Mouse (Mus musculus) cerebellum, postnatal 25 days (tissue): Measurements from ENCODE around the gene 4930524J08Rik.
A peak's percentile ranks its signal among the peaks of the same experiment; 100 is the strongest.

Experiments
- DNase-seq, 2 experiments: peaks; one replicate each; pipeline ENCODE4 v3.0.0; 2021; ENCODE audit warnings: mixed read lengths in 2 of 2

4930524J08Rik gene

DNA sequence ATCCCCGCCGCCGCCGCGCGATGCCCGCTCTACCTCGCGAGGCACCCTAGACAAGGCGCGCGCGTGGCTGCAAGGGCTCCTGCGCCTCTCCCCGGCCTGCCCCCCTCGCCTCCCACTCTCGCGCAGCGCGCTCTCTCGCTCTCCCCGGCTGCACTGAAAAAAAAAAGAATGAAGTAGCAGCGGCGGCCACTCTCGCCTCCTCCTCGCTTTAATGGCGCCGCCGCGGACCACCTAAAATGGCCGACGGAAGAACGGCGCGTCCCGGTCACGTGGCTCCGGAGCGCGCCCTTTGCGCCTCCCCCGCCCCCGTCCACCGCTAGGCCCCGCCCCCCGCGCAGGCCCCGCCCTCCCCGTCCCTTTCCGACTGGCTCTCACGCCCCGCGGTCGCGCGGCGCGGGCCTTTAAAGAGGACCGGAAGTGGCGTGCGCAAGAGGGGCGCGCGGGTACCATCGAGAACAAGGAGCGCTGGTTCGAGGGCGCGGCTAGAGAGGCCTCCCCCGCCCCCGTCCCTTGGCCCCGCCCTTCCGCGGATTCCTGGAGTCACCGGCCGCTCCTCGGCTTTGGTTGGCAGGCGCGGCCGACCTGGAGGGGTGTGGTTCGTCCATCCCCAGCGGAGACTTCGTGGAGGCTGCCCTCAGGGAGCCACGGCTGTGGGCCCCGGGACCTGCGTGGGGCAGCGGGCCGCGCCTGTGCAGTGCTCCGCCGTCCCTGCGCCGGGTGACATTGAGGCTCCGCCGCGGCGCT, at the start of gene 4930524J08Rik, which contains the start of gene Hnrnpd:
Gene 4930524J08Rik, plus strand, starts transcription at position 363 of the 744 bp plus-strand sequence.
Gene Hnrnpd, minus strand, starts transcription at position 240 of the 744 bp plus-strand sequence.
- DNase-seq: peak; percentile 91 to 97

DNA sequence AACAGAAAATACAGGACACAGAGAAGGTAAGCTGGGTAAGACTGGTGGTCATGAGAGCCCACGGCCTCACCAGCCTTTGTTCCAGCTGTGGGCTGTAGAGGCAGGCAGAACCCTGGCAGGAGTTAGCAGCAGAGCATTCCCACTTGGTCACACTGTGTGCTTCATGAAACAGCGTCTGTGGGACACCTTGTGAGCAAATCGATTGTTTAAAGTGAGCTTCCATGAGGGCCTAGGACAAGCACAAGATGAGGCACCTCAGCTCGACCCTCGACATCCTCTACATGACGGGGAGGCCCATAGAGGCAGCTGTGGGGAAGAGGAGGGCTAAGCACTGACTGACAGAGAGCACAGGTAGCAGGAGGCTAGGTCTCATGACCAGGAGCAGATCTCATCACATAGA, 47.0 kb upstream of the 4930524J08Rik start:
- no peak for DNase-seq

DNA sequence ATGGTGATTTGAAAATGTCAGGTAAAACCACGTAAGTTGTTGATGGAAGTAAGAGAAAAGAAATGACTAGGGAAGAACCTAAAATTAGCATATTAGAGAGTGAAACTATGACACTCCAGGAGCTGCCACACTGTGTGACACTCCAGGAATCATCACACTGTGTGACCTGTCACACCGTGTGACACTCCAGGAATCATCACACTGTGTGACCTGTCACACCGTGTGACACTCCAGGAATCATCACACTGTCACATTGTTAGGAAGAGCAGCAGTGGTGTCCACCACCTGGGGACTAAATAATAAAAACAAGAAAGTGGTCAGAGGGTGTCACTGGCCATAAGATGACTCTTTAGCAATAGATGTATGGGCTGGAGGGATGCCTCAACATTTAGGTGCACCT, 39.4 kb upstream of the 4930524J08Rik start:
- no peak for DNase-seq

DNA sequence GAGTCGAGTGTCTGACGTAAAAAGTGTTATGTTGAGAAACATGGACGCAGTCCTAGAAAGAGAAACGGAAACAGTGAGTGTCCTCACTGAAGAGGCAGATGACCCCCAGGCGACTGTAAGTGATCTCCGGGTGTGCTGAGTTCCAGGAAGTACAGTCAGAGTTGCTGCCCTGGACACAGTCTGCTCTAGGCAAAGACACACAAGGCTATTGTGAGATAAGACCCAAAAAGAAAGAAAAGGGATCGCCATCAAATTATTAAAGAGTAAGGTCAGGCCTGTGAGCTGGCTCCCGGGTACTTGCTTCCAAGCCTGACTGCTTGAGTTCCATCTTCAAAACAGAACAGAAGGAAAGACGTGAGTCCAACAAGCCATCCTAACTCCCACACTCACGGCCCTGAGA, 37.6 kb upstream of the 4930524J08Rik start:
- DNase-seq: no peak

DNA sequence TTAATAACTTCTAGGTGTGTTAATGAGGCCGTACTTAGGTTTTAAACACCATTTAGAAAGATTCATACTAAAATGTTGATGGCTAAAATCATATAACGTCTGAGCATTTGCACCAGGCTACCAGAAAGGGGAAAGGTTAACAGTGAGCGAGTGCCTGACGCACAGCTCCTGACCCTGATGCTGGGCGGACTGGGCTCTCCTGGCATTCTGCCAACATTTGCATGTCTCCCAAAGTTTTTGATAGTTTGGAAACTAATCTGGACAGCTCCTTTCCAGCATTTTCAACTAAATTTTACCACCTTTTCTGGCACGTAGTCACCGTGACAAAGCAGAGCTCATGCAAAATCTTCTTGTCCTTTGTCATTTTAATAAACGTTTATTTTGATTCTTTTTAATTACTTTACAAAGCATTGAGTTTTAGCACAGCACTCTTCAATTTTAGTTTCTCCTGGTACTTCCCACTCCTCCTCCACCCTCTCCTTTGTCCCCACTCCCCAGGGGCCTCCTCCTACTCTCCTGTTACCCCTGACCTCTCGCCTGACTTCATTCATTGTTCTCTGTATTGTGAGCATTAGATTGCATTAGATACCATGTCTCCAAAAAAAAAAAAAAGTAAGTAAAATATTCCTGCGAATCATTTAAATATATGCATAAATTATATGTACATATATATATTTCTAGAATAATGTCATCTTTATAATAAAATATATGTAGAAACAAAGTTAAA, 36.9 kb upstream of the 4930524J08Rik start:
- no peak for DNase-seq

DNA sequence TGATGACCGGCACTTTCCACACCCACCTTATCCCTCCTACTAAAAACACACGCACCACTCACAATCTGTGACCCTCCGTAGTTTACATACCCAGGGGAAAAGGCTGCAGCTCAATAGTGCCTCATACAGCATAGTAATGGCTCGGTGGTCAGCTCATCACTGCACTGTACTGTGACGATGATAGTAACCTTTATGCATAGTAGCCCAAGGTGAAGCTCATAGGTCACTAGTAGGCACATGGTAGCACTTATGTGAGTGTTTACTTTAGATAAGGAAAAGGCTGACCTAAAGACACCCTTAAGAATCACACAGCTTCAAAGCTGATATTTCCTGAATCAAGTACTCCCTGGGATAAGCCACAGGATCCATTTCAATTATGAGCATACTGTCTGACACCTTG, 26.3 kb upstream of the 4930524J08Rik start:
- DNase-seq: no peak

DNA sequence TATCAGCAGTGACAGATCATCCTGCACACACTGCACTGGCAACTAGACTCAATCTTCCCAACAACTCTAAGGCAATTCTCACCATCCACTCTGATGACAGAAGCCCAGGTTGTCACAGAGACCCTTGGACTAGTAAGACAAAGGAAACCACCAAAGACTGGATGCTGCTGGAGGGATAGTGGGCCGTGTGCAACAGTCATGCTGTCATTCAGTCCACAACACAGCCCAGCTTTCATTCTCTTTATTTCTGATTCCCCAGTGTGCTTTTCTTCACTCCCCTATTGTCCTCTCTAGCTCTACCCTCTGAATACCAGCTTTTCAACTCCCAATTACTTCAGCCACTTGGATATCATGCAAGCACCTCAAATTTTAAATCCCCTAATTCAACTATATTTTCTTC, 25.0 kb upstream of the 4930524J08Rik start:
- DNase-seq: no peak

DNA sequence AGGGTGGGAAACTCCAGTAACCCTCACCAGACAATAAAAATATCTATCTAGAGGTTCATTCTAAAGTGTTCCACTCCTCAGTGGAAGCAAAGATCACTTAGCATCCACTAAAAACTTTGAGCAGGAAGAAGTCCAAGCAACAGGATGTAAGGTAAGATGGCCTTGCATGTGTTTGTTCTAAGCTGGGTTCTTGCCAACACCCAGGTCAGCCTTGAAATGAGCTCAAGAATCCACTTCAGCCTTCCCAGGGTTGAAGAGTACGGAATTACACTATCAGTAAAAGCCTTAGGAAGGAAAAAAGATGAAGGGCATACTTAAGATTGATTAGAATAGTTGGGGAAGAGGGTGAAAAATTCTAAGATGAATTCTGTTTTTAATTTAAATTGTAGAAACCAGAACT, 20.2 kb upstream of the 4930524J08Rik start:
- no peak for DNase-seq

DNA sequence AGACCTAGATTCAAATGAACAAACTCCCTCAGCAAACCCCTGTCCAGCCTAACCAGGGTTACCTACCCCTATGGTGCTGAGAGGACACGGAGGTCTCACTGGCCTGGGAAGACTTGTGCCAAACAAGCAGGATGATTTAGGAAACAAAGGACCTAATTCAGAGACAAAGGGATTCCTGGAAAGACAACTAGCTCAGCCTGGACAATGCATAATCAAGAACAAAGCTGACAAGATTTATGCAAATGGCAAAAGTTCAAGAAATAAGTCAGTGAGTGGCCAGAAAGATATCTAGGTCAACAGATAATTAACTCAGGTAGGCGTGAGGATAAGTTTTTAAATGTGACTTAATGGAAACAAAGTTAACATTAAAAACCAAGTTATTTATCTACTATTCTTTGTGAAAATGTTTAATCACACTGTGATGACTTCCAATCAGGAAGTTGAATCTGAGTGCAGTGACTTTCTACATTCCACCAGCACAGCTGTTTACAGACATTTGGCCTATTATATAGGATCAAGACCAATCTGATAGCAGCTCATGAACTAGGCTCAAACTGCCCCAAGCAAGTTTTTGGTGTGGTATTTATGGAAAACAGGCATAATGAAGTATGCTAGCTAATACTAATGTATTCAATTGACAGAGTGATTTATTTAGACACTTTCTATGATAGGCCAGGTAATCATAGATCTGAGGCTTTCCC, 19.5 kb upstream of the 4930524J08Rik start:
- DNase-seq: no peak

DNA sequence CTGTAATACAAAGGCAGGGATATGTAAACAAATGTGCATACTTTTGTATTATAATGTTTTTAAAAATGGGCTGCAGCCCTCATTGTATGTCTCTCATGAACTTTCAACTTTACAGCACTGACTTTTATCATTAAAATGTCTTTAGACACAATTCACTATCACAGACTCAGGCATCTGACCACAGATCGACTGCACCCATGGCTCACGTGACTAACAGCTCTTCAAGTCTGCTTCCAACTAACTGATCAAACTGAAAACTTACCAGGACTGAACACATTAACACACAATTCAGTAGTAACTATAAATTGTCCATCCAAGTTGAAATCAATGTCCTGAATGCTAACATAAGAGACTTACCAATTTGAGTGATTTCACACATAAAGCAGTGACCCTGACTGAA, 18.9 kb upstream of the 4930524J08Rik start:
- no peak for DNase-seq

DNA sequence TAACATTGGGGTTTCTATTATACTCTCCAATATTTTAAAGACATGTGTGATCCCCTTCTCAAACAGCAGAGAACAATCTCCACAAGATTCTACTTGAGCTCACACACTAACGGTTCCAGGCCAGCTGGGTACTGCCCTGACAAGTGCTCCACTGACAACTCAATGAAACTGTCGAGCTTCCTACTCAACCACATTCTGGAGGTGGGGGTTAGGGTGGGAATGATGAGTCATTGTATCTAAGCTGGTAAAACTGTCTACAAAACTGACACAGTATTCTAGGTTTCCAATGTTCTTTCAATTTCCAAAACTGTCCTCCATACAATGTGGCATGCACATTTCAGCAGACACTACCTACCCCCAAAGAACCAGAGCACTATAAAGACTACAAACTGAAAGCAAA, 4.9 kb upstream of the 4930524J08Rik start:
- no peak for DNase-seq

DNA sequence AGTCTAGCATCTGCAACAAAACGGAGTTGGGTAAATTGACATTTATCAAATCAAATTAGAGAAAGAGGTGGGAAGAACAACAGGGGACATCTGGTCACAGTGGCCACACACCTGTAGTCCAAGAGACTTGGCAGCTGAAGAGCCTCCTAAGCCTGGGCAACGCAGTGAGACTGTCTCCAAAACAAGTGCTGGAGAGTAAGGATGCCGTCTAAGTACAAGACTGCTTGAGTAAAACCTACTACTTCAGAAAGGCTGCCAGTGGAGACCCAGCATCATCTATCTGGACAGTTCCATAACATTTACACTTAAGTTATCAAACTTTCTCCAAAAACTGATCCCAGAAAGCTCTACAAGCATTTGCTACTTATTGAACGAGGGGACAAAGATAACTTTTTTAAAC, 3.8 kb upstream of the 4930524J08Rik start:
- peak in 1 of 2 experiments; percentile 23 for DNase-seq

DNA sequence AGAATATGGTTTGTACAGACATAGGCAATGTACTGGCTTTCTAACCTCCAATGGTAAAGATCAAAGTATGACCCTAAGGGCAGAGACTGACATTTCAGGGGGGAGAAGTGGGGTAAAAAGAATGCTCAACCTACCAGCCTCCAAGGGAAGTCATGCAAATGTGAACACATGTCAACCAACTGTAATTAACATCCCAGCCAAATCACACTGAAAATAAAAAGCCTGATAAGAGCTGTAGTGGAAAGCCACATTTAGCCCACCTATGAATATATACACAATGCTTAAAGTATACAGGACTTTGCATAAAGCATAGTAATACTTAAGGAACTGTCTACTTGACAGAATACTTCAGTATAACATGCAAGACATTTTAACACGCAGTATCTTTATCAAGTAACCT, 3.1 kb upstream of the 4930524J08Rik start:
- DNase-seq: no peak

DNA sequence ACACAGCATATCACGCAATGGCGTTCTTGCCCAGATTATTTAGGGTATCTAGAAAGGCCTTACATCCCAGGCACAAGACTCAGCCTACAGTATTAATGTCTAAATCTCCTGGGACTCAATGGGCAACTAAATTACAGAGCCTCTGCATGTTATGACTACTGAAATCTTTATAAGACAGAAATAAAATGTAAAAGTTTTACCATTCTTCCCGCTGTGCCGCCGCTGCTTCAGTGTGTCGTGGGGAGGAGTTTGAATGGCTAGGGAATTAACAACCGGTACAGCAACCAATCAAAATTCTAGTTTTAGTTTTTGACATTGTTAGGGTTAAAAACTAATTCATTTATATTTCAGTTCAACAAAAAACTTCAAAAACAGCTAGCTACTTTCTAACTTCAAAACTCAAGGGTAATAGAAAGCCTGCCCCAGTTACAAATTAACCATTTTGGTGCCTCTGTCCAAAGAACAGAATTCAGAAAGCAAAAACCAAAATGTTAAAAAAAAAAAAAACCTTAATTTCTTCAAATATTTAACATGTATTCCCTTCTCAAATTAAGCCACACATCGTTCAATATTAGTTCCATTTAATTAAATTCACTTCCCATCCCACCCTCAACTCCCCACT, 2.4 kb upstream of the 4930524J08Rik start:
- DNase-seq: no peak

DNA sequence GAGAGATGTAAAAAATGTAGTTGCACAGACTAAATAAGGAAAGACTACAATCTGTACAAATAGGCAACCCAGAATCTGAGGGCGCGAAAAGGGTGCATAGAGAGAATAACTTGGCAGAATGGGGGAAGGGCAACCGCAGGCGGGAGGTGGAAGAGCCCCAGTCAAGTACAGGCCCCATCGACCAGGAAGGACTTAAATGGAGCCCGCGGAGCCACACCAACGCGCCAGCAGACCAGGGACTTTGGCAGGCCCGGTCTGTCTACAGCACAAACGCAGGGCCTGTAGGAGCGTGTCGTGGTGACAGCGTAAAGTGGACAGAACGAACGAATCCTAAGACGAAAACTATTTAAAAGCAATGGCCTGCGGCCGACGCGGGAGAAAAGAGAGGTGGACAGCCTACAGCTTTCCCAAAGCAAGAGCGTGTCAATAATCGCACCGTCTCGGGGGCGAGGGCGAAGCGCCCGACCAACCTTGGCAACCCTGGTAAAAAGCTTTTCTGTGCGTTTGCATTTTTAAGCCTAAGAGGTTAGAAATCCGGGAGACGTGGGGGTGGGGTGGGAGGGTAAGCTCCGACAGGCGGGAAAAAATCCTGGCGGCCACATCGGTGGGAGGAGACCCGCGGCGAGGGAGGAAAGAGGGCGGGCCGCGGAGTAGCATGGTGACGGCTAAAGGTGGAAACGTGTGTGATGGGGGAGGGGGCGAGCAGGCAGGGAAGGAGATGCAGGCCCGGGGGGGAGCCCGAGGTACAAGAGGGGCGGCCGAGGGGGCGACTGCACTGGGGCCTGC, 1.2 kb upstream of the 4930524J08Rik start:
- DNase-seq: peak; percentile 68 to 83

DNA sequence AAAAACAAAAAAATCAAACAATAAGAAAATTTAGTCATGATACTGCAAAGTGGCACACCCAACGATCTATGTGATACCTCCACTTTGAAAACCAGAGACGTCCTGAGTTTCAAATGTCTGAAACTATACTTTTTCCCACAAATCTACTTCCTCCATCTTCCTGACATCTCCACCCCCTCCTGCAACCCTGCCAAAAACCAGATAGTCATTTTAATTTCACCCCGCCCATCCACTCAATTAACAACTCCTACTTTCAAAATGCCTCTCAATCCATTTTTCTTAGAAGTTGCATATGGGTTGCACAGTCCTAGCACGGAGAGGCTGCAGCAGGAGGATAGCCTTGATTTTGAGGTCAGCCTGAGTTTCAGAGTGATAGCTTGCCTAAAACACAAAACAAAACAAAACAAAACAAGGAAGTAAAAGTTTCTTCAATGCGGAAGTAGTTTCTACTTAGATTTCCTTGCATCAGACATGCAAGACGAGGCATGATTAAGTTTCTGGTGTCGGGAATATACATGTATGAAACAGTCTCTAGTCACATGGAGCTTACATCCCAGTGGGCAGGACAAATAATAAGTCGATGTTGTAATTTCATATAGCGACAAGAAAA, 4.7 kb downstream of the 4930524J08Rik start:
- DNase-seq: no peak

DNA sequence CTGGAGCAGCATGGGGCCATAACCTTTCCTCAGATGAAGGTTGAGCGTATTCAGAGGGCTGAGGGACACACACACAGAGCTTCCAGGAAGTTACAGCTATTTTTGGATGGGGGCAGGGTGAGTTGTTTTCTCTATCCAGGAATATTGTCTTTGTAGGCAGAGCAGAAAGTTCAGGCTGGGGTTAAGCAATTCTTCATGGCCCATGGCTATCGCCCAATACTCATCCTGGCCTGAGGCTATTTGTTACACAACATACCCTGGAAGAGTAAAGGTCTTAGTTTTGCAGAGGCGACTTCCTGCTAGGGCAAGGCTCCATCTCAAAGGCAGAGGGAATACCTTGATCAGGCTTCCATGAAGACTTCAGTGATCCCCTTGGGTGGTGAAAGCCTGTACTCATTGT, 15.3 kb downstream of the 4930524J08Rik start:
- DNase-seq: no peak

DNA sequence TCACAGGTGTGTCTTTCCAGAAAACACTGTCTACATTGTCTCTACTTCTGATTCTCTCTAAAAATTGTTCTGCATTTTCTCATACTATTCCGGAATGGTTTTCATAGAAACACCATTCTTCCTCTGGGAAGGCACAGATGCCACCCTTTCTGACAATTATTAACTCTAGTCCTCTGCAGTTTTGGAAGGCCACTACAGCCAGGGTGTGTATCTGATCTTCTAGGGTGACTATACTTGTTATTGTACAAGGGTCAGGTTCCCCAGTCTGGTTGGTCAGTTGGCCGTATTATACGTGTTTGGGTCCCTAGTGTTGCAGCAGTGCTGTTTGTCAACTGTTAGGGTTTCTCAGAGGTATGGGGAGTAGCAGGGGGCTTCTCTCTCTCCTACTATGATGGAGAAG, 15.8 kb downstream of the 4930524J08Rik start:
- no peak for DNase-seq

DNA sequence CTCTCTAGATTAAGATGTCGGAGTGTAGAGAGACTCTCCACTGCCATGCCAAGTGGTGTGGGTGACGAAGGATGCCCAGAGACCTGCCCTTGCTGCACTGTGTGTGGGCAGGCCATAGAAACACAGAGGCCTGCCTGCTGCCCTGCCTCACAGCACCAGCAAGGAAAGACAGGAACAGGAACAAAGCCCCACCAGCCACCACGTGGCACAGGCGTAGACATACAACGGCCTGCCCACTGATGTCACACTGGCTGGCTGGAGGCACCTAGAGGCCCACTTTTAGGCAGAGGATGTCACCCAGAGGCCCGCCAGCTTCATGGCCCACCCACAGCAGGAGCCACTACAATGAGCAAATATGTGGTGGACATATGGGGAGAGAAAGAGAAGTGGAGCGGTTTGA, 21.2 kb downstream of the 4930524J08Rik start:
- DNase-seq: no peak

DNA sequence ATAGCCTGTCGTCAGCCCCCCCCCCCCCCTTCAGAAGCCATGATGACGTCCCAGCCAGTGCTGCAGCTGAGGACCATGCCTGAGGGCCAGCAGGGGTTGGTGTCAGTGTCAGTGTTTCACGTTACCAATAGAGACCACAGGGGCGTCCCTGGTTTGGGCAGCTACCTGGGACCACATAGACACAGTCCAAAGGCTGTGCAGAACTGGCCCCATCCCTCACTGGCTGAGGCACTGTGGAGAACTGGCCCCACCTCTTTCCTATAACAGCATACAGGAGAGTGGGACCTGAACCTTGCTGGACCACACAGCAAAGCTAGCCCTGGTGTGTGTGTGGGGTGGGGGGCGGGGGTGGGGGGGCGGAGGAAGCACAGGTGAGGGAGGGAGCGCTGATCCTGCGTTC, 21.6 kb downstream of the 4930524J08Rik start:
- DNase-seq: no peak

DNA sequence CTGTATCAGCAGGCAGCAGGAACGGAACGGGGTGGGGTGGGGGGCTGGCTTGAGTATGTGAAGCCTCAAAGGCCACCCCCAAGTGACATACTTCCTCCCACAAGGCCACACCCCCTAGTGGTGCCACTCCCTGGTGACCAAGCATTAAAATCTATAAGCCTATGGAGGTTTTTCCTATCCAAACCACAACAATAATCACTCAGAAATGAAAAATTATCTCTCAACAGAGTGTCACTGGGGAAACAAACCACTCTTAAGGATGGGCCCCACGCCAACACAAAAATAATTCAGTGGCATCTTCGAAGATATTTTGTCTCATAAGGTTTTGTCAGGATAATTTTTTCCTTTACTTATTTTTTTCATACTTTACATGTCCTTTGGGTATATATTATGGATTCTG, 25.0 kb downstream of the 4930524J08Rik start:
- DNase-seq: no peak

DNA sequence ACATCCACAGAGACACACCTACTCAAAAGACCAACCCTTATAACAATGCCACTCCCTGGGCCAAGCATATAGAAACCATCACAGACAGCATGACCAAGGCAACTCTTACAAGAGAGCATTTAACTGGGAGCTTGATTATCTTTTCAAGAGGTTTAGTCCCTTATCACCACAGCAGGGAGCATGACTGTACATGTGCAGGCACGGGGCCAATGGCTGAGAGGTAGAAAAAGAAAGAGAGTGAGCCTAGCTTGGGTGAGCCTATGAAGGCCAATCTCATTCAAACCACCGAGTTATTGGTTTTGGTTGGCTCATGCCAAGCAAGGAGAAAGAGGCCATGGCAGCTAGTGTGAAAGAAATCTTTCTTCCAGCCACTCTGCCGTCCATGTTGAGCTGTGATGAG, 26.6 kb downstream of the 4930524J08Rik start:
- no peak for DNase-seq
